16 mouse cellular contexts compared by ENCODE assay signal in genomic region chr2:155756855-155757566, GRCm38 (mm10). TPM values are rescaled to one million over a fixed set of nuclear protein-coding genes. Genes with fewer than 3 reads are reported as not detected.
DNase-seq lines count a peak whose midpoint lies in the region; ATAC-seq and TF ChIP-seq lines count a peak whose summit lies in the region.
"Had no signal": no experiment of that assay in that cellular context is flagged by ENCODE, and none has a peak within 500 bp of the region (broad histone marks: within the 10 kb centered on the region; RNA-seq: fewer than 3 reads in every experiment).

No protein-coding gene starts in this region.

- no peak overlapping the region for H3K27ac ChIP-seq in forebrain, postnatal 0 days (ENCODE audit: low read depth, low read length)
- no peak overlapping the region for H3K27ac ChIP-seq in forebrain, embryonic 11.5 days (ENCODE audit: low read depth, low read length)
- no peak overlapping the region for H3K27ac ChIP-seq in liver, postnatal 0 days (ENCODE audit: low read depth)
- no peak overlapping the region for H3K27ac ChIP-seq in liver, embryonic 11.5 days (ENCODE audit: low read depth, low read length)
- H3K27ac ChIP-seq: neural tube, embryonic 13.5 days had no signal

- no peaks in the 10 kb centered on the region for H3K27me3 ChIP-seq in forebrain, postnatal 0 days (ENCODE audit: insufficient read depth, low read length)
- H3K27me3 ChIP-seq in forebrain, embryonic 11.5 days (ENCODE audit: control insufficient read depth, insufficient read depth, low read length) = no peaks in the 10 kb centered on the region
- 0 out of 2 replicates have a peak, but pooled peaks cover 4% of the 10 kb centered on the region for H3K27me3 ChIP-seq in liver, postnatal 0 days (ENCODE audit: insufficient read depth, low read length)
- peaks cover 9% of the 10 kb centered on the region for H3K27me3 ChIP-seq in liver, embryonic 11.5 days (replicated peaks; ENCODE audit: control insufficient read depth, insufficient read depth, low read length)

- no peaks in the 10 kb centered on the region for H3K9me3 ChIP-seq in forebrain, postnatal 0 days (ENCODE audit: low read length)
- no peaks in the 10 kb centered on the region for H3K9me3 ChIP-seq in forebrain, embryonic 11.5 days (ENCODE audit: control insufficient read depth, low read length)
- no peaks in the 10 kb centered on the region for H3K9me3 ChIP-seq in liver, postnatal 0 days (ENCODE audit: low read length)
- no peaks in the 10 kb centered on the region for H3K9me3 ChIP-seq in liver, embryonic 11.5 days (ENCODE audit: control insufficient read depth, low read length)
- H3K9me3 ChIP-seq: G1E; megakaryocyte, embryonic 14.5 days; neural tube, embryonic 13.5 days had no signal

- no peak overlapping the region for H3K9ac ChIP-seq in forebrain, postnatal 0 days
- no peak overlapping the region for H3K9ac ChIP-seq in forebrain, embryonic 11.5 days (ENCODE audit: low read length)
- no peak overlapping the region for H3K9ac ChIP-seq in liver, postnatal 0 days (replicated peaks)
- no peak overlapping the region for H3K9ac ChIP-seq in liver, embryonic 11.5 days (ENCODE audit: low read depth, low read length)
- H3K9ac ChIP-seq: neural tube, embryonic 13.5 days had no signal

- no peak for ATAC-seq in forebrain, postnatal 0 days
- ATAC-seq in forebrain, embryonic 11.5 days (replicated peaks; ENCODE audit: low FRiP score) = no peak
- no peak for ATAC-seq in liver, postnatal 0 days
- no peak for ATAC-seq in liver, embryonic 11.5 days (replicated peaks; ENCODE audit: low FRiP score)
- ATAC-seq in hematopoietic stem cell, adult 5-6 weeks (replicated peaks in 1 of 2; ENCODE audit: insufficient read depth in 1 of 2, low FRiP score in 2 of 2, low TSS enrichment in 1 of 2, low read depth in 1 of 2, poor library complexity in 2 of 2, severe bottlenecking in 2 of 2) = peak; percentile 72

- no peaks in the 10 kb centered on the region for H3K36me3 ChIP-seq in forebrain, postnatal 0 days (ENCODE audit: insufficient read depth)
- no peaks in the 10 kb centered on the region for H3K36me3 ChIP-seq in forebrain, embryonic 11.5 days (ENCODE audit: control insufficient read depth, insufficient read depth, low read length)
- no peaks in the 10 kb centered on the region for H3K36me3 ChIP-seq in liver, postnatal 0 days (replicated peaks; ENCODE audit: insufficient read depth, low read length)
- H3K36me3 ChIP-seq in liver, embryonic 11.5 days (ENCODE audit: control insufficient read depth, insufficient read depth, low read length) = no peaks in the 10 kb centered on the region
- H3K36me3 ChIP-seq: G1E; neural tube, embryonic 13.5 days had no signal

- H3K4me3 ChIP-seq in forebrain, postnatal 0 days (ENCODE audit: low read depth, low read length) = no peak overlapping the region
- H3K4me3 ChIP-seq in forebrain, embryonic 11.5 days (ENCODE audit: low read depth, low read length) = no peak overlapping the region
- no peak overlapping the region for H3K4me3 ChIP-seq in liver, postnatal 0 days (ENCODE audit: low read depth, low read length)
- H3K4me3 ChIP-seq in liver, embryonic 11.5 days (ENCODE audit: low read depth, low read length) = no peak overlapping the region
- H3K4me3 ChIP-seq: megakaryocyte, embryonic 14.5 days; neural tube, embryonic 13.5 days had no signal

- WGBS in forebrain, postnatal 0 days = 63% methylated on average over 14 of the region's 14 CpGs
- WGBS in forebrain, embryonic 11.5 days = 70% methylated on average over 14 of the region's 14 CpGs
- WGBS in liver, postnatal 0 days (ENCODE audit: insufficient replicate concordance) = 57% methylated on average over 14 of the region's 14 CpGs
- WGBS in liver, embryonic 11.5 days = 60% methylated on average over 14 of the region's 14 CpGs

- DNase-seq in forebrain, postnatal 0 days = no peak
- no peak for DNase-seq in forebrain, embryonic 11.5 days (ENCODE audit: low spot score)
- DNase-seq in liver, postnatal 0 days = no peak
- DNase-seq in liver, embryonic 11.5 days (ENCODE audit: low spot score) = no peak
- peak; percentile 36 for DNase-seq in MN1 (ENCODE audit: low spot score)
- DNase-seq in urinary bladder, adult 2 months (ENCODE audit: low spot score) = no peak
- no peak for DNase-seq in spleen, postnatal 10 days (ENCODE audit: low spot score in 2 of 2)
- DNase-seq: kidney, adult 18-20 months; right cerebral cortex, postnatal 14 days had no signal

- peak; percentile 38 for TF ChIP-seq CTCF in forebrain, postnatal 0 days (IDR thresholded peaks at IDR 0.05; ENCODE audit: low read depth)
- TF ChIP-seq CTCF in liver, postnatal 0 days (IDR thresholded peaks at IDR 0.05; ENCODE audit: low read depth) = peak; percentile 53

- H3K4me2 ChIP-seq in forebrain, postnatal 0 days (ENCODE audit: low read depth) = no peak overlapping the region
- H3K4me2 ChIP-seq in forebrain, embryonic 11.5 days (ENCODE audit: low read depth, low read length, severe bottlenecking) = no peak overlapping the region
- H3K4me2 ChIP-seq in liver, postnatal 0 days (ENCODE audit: low read depth, low read length) = no peak overlapping the region
- no peak overlapping the region for H3K4me2 ChIP-seq in liver, embryonic 11.5 days
- H3K4me2 ChIP-seq: neural tube, embryonic 13.5 days had no signal

- no peaks in the 10 kb centered on the region for H3K4me1 ChIP-seq in forebrain, postnatal 0 days (ENCODE audit: insufficient read depth)
- no peaks in the 10 kb centered on the region for H3K4me1 ChIP-seq in forebrain, embryonic 11.5 days (replicated peaks; ENCODE audit: control insufficient read depth, insufficient read depth, low read length)
- no peaks in the 10 kb centered on the region for H3K4me1 ChIP-seq in liver, postnatal 0 days (ENCODE audit: insufficient read depth)
- H3K4me1 ChIP-seq in liver, embryonic 11.5 days (replicated peaks; ENCODE audit: control insufficient read depth, insufficient read depth, low read length) = no peaks in the 10 kb centered on the region
- H3K4me1 ChIP-seq: neural tube, embryonic 13.5 days had no signal

- no peak for TF ChIP-seq EP300 in liver, postnatal 0 days (IDR thresholded peaks at IDR 0.05; ENCODE audit: low read depth)

RNA-seq across cellular contexts. Expression of gene Procr, which starts 6.1 kb away (rescaled TPM):
- total RNA-seq in forebrain, postnatal 0 days (2014; rRNA removed) = 1.6 and 1.9 TPM in 2 replicates
- polyA plus RNA-seq in forebrain, postnatal 0 days (2015; fragmentation: Nextera tagmentation; extraction: Ambion mirVana) = 1.6 and 1.9 TPM in 2 replicates
- polyA plus RNA-seq in forebrain, embryonic 11.5 days (2014; fragmentation: Nextera tagmentation; extraction: Ambion mirVana) = 0.96 and 1.1 TPM in 2 replicates
- polyA plus RNA-seq in liver, postnatal 0 days (2015; fragmentation: Nextera tagmentation; extraction: Ambion mirVana) = 1.1 and 1.7 TPM in 2 replicates
- polyA plus RNA-seq in liver, embryonic 11.5 days (2014; fragmentation: Nextera tagmentation; extraction: Ambion mirVana) = 2.6 TPM in 2 replicates
- total RNA-seq in hematopoietic stem cell, adult 5-6 weeks (2017) = 71.9 and 78.0 TPM in 2 replicates
- 19.3 and 21.2 TPM in 2 replicates for polyA plus RNA-seq in urinary bladder, adult 2 months (2012; rRNA removed)

RNA-seq across cellular contexts. Expression of gene Mmp24, which starts 18.1 kb away (rescaled TPM):
- 124 and 128 TPM in 2 replicates for total RNA-seq in forebrain, postnatal 0 days (2014; rRNA removed)
- 15.5 and 17.0 TPM in 2 replicates for polyA plus RNA-seq in forebrain, postnatal 0 days (2015; fragmentation: Nextera tagmentation; extraction: Ambion mirVana)
- 1.0 and 2.0 TPM in 2 replicates for polyA plus RNA-seq in forebrain, embryonic 11.5 days (2014; fragmentation: Nextera tagmentation; extraction: Ambion mirVana)
- not detected in 2 replicates for polyA plus RNA-seq in liver, postnatal 0 days (2015; fragmentation: Nextera tagmentation; extraction: Ambion mirVana)
- 0.04 TPM in 1 of 2 replicates, not detected in the other for polyA plus RNA-seq in liver, embryonic 11.5 days (2014; fragmentation: Nextera tagmentation; extraction: Ambion mirVana)
- 0.10 TPM in 1 of 2 replicates, not detected in the other for total RNA-seq in hematopoietic stem cell, adult 5-6 weeks (2017)
- 0.04 and 0.09 TPM in 2 replicates for polyA plus RNA-seq in urinary bladder, adult 2 months (2012; rRNA removed)
- total RNA-seq: heart, adult 8-10 months had no signal
- polyA plus RNA-seq: G1E had no signal

RNA-seq across cellular contexts. Expression of gene Gm17581, which starts 21.3 kb away (rescaled TPM):
- total RNA-seq in forebrain, postnatal 0 days (2014; rRNA removed) = not detected in 2 replicates
- polyA plus RNA-seq in forebrain, postnatal 0 days (2015; fragmentation: Nextera tagmentation; extraction: Ambion mirVana) = not detected in 2 replicates
- polyA plus RNA-seq in forebrain, embryonic 11.5 days (2014; fragmentation: Nextera tagmentation; extraction: Ambion mirVana) = not detected in 2 replicates
- not detected in 2 replicates for polyA plus RNA-seq in liver, postnatal 0 days (2015; fragmentation: Nextera tagmentation; extraction: Ambion mirVana)
- polyA plus RNA-seq in liver, embryonic 11.5 days (2014; fragmentation: Nextera tagmentation; extraction: Ambion mirVana) = not detected in 2 replicates
- not detected in 2 replicates for total RNA-seq in hematopoietic stem cell, adult 5-6 weeks (2017)
- polyA plus RNA-seq in urinary bladder, adult 2 months (2012; rRNA removed) = not detected in 2 replicates
- total RNA-seq: G1E; heart, adult 8-10 months; left cerebral cortex, postnatal 10 days had no signal
- polyA plus RNA-seq: G1E; neural tube, embryonic 13.5 days; thymus, postnatal 0 days had no signal

RNA-seq across cellular contexts. Expression of gene Edem2, which starts 27.7 kb away (rescaled TPM):
- total RNA-seq in forebrain, postnatal 0 days (2014; rRNA removed) = 35.9 and 41.9 TPM in 2 replicates
- 30.7 and 34.1 TPM in 2 replicates for polyA plus RNA-seq in forebrain, postnatal 0 days (2015; fragmentation: Nextera tagmentation; extraction: Ambion mirVana)
- polyA plus RNA-seq in forebrain, embryonic 11.5 days (2014; fragmentation: Nextera tagmentation; extraction: Ambion mirVana) = 31.8 and 33.2 TPM in 2 replicates
- 28.4 and 30.2 TPM in 2 replicates for polyA plus RNA-seq in liver, postnatal 0 days (2015; fragmentation: Nextera tagmentation; extraction: Ambion mirVana)
- polyA plus RNA-seq in liver, embryonic 11.5 days (2014; fragmentation: Nextera tagmentation; extraction: Ambion mirVana) = 34.5 and 35.5 TPM in 2 replicates
- total RNA-seq in hematopoietic stem cell, adult 5-6 weeks (2017) = 44.5 and 48.5 TPM in 2 replicates
- 56.1 and 78.7 TPM in 2 replicates for polyA plus RNA-seq in urinary bladder, adult 2 months (2012; rRNA removed)

Comparison
In these comparisons a context has a peak if more than half of its experiments do, and no peak if none do; other contexts are left out.
1. ATAC-seq: peak in hematopoietic stem cell, adult 5-6 weeks (2 of 2); none in forebrain, postnatal 0 days (single experiment), forebrain, embryonic 11.5 days (single experiment), liver, postnatal 0 days (single experiment) and liver, embryonic 11.5 days (single experiment).